Mouse (Mus musculus) stomach, postnatal 0 days (tissue): Measurements from ENCODE around the gene Fto. TPM values are rescaled to one million over a fixed set of nuclear protein-coding genes. Genes with fewer than 3 reads are reported as not detected.

ENCODE experiments used
- ATAC-seq: fragments of 200-750 bp; cut with Nextera tagmentation; 2 replicates; pipeline ENCODE4 v1.8.0; 2017; ENCODE audit not compliant: low FRiP score, low TSS enrichment
- DNase-seq: peaks from one replicate; pipeline ENCODE4 v3.0.0-alpha.2; 2016; ENCODE audit warnings: low spot score
- H3K27ac ChIP-seq: fragments of 300-500 bp; sonication (generic); replicated peaks from 2 replicates; pipeline ENCODE4 v1.5.1; 2014; ENCODE audit warnings: mild to moderate bottlenecking, control low read depth
- H3K27me3 ChIP-seq: fragments of 300-500 bp; sonication (generic); 2 replicates; pipeline ENCODE4 v1.6.1; 2014; ENCODE audit warnings: low read length; ENCODE audit not compliant: control insufficient read depth, insufficient read depth
- H3K36me3 ChIP-seq: fragments of 300-500 bp; sonication (generic); 2 replicates; pipeline ENCODE4 v1.6.1; 2014; ENCODE audit warnings: low read length, mixed read lengths; ENCODE audit not compliant: control insufficient read depth, insufficient read depth
- H3K4me1 ChIP-seq: fragments of 300-500 bp; sonication (generic); replicated peaks from 2 replicates; pipeline ENCODE4 v1.6.1; 2014; ENCODE audit warnings: antibody characterized with exemption; ENCODE audit not compliant: control insufficient read depth, insufficient read depth
- H3K4me2 ChIP-seq: fragments of 300-500 bp; sonication (generic); replicated peaks from 2 replicates; pipeline ENCODE4 v1.6.1; 2014; ENCODE audit warnings: low read depth, mild to moderate bottlenecking, control low read depth, moderate library complexity
- H3K4me3 ChIP-seq: fragments of 300-500 bp; sonication (generic); 2 replicates; pipeline ENCODE4 v1.5.1; 2014; ENCODE audit warnings: low read depth, low read length, control low read depth
- H3K9ac ChIP-seq: fragments of 300-500 bp; sonication (generic); 2 replicates; pipeline ENCODE4 v1.6.1; 2014; ENCODE audit warnings: mild to moderate bottlenecking, low read length, control low read depth, mixed read lengths
- H3K9me3 ChIP-seq: fragments of 300-500 bp; sonication (generic); 2 replicates; pipeline ENCODE4 v1.6.1; 2016; ENCODE audit warnings: low read length; ENCODE audit not compliant: control insufficient read depth
- CTCF ChIP-seq: IDR thresholded peaks from 2 replicates; pipeline ENCODE4 v1.5.1; 2016; ENCODE audit warnings: antibody characterized with exemption, low read depth, mild to moderate bottlenecking, moderate library complexity
- EP300 ChIP-seq: optimal IDR thresholded peaks from 2 replicates; pipeline ENCODE3; 2016; ENCODE audit warnings: antibody characterized with exemption
- WGBS: fragments of 180-500 bp; shearing (Covaris S2); extraction: QIAGEN DNeasy Blood & Tissue Kit; methylation state at CpG from one replicate; pipeline ENCODE4 v1.1.7; 2014; 5-methylcytosine and 5-hydroxymethylcytosine counted together
- polyA plus RNA-seq: library from polyadenylated mRNA; unstranded; fragments of >200 nt; fragmentation: Nextera tagmentation; extraction: Ambion mirVana; gene quantifications from 2 replicates; pipeline ENCODE4 v1.2.1, GENCODE M21; 2015

The Fto gene
- polyA plus RNA-seq, 1 experiment from 2014 or later: 25.7 TPM

DNA sequence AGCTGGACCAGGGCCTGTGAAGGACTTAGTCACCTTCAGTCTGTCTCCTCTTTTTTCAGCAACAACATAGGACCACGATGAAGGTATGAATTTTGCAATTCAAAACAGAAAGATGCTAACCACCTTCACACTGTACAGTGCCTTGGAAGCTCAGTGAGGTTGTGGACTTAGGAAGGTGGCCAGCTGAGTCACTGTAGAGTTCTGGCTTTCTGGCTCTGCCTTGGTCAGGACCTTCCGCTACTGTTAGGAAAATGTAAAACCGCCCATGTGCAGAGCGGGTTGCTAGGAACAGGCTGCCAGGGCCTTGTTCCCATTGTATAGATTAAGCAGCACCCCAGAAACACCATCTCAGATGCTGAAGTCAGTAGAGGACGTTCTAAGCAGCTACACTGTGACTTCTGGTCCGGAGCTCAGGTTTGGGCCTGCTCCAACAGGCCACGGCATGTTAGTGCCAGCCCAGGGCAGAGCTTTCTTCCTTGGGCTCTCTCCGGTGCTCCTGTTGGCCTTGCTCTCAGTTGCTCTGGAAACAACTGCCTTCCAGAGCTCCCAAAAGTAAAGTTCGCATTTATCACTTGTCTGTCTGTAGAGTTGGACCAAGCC, 237.9 kb downstream of the Fto start:
- H3K36me3 ChIP-seq: no peaks in the 10 kb centered on the region
- WGBS: 69% methylated on average over 9 of the region's 9 CpGs

DNA sequence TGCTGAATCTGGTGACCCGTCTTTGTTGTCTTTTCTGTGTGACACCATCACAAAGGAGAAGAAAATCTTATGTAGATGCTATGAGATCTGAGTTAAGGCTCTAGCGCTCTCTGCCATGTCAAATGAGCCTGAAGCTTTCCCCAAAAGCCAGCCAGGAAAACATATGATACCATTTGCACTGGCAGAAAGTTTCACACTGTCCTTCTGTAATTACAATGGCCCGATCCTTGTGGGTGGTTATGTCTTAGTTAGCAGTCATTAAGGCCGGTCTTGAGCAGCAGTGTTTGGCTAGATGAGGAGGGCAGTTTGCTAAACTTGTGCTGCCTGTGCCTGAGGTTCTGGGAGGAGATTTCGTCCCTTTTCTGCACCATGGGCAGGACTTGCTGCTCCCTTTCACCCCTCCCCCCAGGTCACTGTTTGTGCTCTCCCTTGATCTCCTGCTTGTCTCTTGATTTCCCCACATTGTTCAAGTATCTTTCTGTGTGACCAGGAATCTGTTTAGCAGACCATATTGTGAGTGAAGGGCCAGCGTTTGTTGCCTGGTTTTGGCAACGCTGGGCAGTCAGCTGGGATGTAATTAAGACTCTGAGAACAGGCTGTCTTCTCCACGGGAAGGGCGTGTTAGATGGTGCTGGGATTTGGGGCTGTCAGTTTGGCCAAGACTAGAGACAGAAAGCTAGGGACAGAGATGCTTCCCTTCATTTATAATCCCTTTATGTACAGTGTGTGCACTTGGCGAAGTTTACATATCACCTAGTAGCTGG, 238.6 kb downstream of the Fto start:
- Histone ChIP-seq H3K36me3 (no peaks in the 10 kb centered on the region), H3K27ac (no peak overlapping the region), H3K4me3 (no peak overlapping the region), H3K9ac (no peak overlapping the region), H3K27me3 (no peaks in the 10 kb centered on the region), H3K9me3 (no peaks in the 10 kb centered on the region), H3K4me1 (no peaks in the 10 kb centered on the region), H3K4me2 (no peak overlapping the region)
- ATAC-seq: no peak
- no peak for TF ChIP-seq EP300
- no peak for TF ChIP-seq CTCF
- WGBS: 54% methylated on average over 10 of the region's 10 CpGs
- no peak for DNase-seq

More for the DNA sequence above, 237.9 kb downstream of the Fto start:
- no peak for TF ChIP-seq CTCF
- no peak for TF ChIP-seq EP300
- Histone ChIP-seq H3K4me1 (no peaks in the 10 kb centered on the region), H3K27ac (no peak overlapping the region), H3K9ac (no peak overlapping the region), H3K4me2 (no peak overlapping the region), H3K4me3 (no peak overlapping the region), H3K9me3 (no peaks in the 10 kb centered on the region), H3K27me3 (no peaks in the 10 kb centered on the region)
- no peak for ATAC-seq
- no peak for DNase-seq

DNA sequence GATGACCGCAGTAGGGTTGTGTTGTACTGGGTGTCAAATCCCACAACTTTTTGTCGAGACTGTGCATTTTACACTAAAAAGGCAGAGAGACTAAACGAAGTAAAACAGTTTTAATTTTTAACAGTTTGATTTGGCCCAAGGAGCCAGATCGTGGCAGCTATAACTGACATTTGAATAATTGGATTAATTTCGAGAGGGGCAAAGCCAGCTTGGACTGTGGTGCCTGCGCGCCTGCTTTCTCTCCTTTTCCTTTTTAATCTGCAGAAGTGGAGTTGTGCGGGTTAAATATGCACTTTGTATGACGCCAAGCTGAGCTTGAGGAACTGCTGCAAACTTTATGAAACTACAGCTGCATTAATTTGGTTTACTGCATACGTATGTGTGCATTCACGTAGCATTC, 239.3 kb downstream of the Fto start:
- no peak overlapping the region for H3K27ac ChIP-seq
- H3K4me3 ChIP-seq: no peak overlapping the region
- H3K36me3 ChIP-seq: no peaks in the 10 kb centered on the region
- H3K9me3 ChIP-seq: no peaks in the 10 kb centered on the region
- DNase-seq (no peak), ATAC-seq (no peak)
- no peak overlapping the region for H3K9ac ChIP-seq
- no peak overlapping the region for H3K4me2 ChIP-seq
- no peaks in the 10 kb centered on the region for H3K27me3 ChIP-seq
- no peaks in the 10 kb centered on the region for H3K4me1 ChIP-seq
- WGBS: 89% methylated on average over 11 of the region's 11 CpGs
- no peak for TF ChIP-seq EP300
- TF ChIP-seq CTCF: no peak

DNA sequence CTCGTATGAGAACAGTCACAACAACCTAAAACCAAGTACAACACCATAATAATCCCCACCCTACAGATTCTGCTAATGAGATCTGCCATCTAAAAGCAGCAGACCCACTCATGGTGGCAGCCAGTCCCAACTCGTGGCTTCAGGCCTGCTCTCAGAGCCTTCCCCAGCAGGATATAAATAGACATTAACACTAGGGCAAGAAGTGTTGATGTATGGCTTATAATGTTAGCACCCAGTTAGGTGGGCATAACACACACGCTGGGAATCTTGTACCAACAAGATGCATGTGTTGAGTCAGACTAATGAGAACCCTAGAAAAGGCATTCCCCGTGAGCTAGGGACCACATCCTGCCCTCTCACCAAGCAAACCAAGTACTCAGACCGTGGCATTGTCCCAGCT, 240.1 kb downstream of the Fto start:
- Histone ChIP-seq H3K27ac (no peak overlapping the region), H3K4me3 (no peak overlapping the region), H3K9ac (no peak overlapping the region), H3K4me1 (no peaks in the 10 kb centered on the region), H3K9me3 (no peaks in the 10 kb centered on the region), H3K4me2 (no peak overlapping the region), H3K27me3 (no peaks in the 10 kb centered on the region), H3K36me3 (no peaks in the 10 kb centered on the region)
- DNase-seq (no peak), ATAC-seq (no peak)
- WGBS: 61% methylated on average over 5 of the region's 5 CpGs
- TF ChIP-seq CTCF (no peak), EP300 (no peak)

DNA sequence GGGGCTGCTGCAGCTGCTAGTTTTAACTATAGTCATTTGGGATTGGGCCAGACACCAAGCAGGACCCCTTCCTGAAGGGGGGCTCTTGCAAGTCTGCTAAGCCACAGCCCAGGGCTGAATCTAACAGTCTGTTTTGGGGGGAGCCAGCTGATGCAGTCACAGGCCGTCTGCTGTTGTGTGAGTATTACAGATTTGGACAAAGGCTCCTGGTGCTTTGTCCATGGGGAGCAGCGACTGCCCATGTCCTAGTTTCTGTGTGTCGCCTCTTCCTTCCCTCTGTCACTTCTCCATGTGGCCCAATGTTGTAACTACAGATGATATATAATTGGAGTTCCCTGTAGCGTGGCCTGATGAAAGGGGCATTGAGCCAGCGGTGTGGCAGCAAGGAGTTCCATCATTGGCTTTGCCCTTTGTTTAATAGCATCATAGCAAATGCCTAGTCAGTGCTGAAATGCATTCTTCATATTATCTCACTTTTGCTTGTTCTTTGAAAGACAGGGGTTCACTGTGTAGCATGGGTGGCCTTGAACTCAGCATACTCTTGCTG, 243.8 kb downstream of the Fto start:
- no peak overlapping the region for H3K4me2 ChIP-seq
- TF ChIP-seq EP300 (no peak), CTCF (no peak)
- no peaks in the 10 kb centered on the region for H3K4me1 ChIP-seq
- no peak overlapping the region for H3K9ac ChIP-seq
- H3K36me3 ChIP-seq: no peaks in the 10 kb centered on the region
- no peak overlapping the region for H3K27ac ChIP-seq
- no peaks in the 10 kb centered on the region for H3K27me3 ChIP-seq
- DNase-seq (no peak), ATAC-seq (no peak)
- 93% methylated on average over 5 of the region's 5 CpGs for WGBS
- no peaks in the 10 kb centered on the region for H3K9me3 ChIP-seq
- H3K4me3 ChIP-seq: no peak overlapping the region

DNA sequence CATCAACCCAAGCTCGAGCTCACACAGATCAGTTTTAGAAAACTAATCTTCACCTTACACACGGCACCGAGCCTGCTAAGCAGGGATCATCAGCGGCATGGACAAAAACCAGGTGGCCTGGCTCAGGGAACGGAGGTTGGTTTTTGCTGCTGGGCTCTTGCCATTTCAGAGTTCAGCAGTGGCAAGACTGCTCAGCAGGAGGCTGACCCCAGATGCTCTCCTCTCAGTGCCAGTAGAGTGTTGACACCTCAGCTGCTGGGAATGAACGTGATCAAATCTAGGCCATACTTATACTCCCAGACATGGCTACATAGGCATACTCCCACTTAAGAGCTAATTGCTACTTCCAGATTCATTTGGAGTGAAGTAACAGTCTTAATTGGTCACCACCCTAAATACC, 245.1 kb downstream of the Fto start:
- Histone ChIP-seq H3K36me3 (no peaks in the 10 kb centered on the region), H3K9me3 (no peaks in the 10 kb centered on the region), H3K4me2 (no peak overlapping the region), H3K9ac (no peak overlapping the region), H3K27ac (no peak overlapping the region), H3K4me3 (no peak overlapping the region), H3K27me3 (no peaks in the 10 kb centered on the region), H3K4me1 (no peaks in the 10 kb centered on the region)
- TF ChIP-seq EP300: no peak
- no peak for TF ChIP-seq CTCF
- ATAC-seq (no peak), DNase-seq (no peak)
- WGBS: 63% methylated on average over 6 of the region's 6 CpGs
